Comparison of ENCODE assay signal across 11 mouse cellular contexts in genomic region chr6:61301631-61302030, GRCm38 (mm10).
A peak's percentile ranks its signal among the peaks of the same experiment; 100 is the strongest.
DNase-seq lines count a peak whose midpoint lies in the region; ATAC-seq and TF ChIP-seq lines count a peak whose summit lies in the region.
"Had no signal": no experiment of that assay in that cellular context is flagged by ENCODE, and none has a peak within 500 bp of the region (broad histone marks: within the 10 kb centered on the region; RNA-seq: fewer than 3 reads in every experiment).

No protein-coding gene starts in this region.

- H3K27me3 ChIP-seq in lung, embryonic 14.5 days (ENCODE audit: insufficient read depth, low read length) = no peaks in the 10 kb centered on the region
- H3K27me3 ChIP-seq in Patski = peaks cover 6% of the 10 kb centered on the region
- no peaks in the 10 kb centered on the region for H3K27me3 ChIP-seq in splenic B cell, adult 2 months (ENCODE audit: control insufficient read depth, insufficient read depth, low read length, poor library complexity, severe bottlenecking)
- H3K27me3 ChIP-seq: heart, embryonic 12.5 days; liver, embryonic 13.5 days had no signal

- WGBS in lung, embryonic 14.5 days = 16% methylated on average over 2 of the region's 2 CpGs

- H3K9me3 ChIP-seq in lung, embryonic 14.5 days (ENCODE audit: low read depth, low read length) = no peaks in the 10 kb centered on the region
- H3K9me3 ChIP-seq: forebrain, embryonic 10.5 days; heart, embryonic 12.5 days; liver, embryonic 13.5 days had no signal

- no peak overlapping the region for H3K4me3 ChIP-seq in lung, embryonic 14.5 days (ENCODE audit: low read depth, low read length)
- H3K4me3 ChIP-seq: forebrain, embryonic 10.5 days; heart, embryonic 12.5 days; liver, embryonic 13.5 days had no signal

- H3K36me3 ChIP-seq in lung, embryonic 14.5 days (ENCODE audit: insufficient read depth) = no peaks in the 10 kb centered on the region
- H3K36me3 ChIP-seq in splenic B cell, adult 2 months (ENCODE audit: control insufficient read depth, insufficient read depth, low read length, poor library complexity, severe bottlenecking) = no peaks in the 10 kb centered on the region
- H3K36me3 ChIP-seq: forebrain, embryonic 10.5 days; heart, embryonic 12.5 days; liver, embryonic 13.5 days had no signal

- intact Hi-C loops in heart, postnatal 10 days (cut with DNase I) = loop anchor here (2.0 to 5.0 kb wide), 5 partner anchors 119 to 744 kb away; partner anchors contain the start of gene Ccser1
- intact Hi-C loops in heart, postnatal 25 days (cut with DNase I) = loop anchor here (1.0 to 10.0 kb wide), 4 partner anchors 239 to 744 kb away; no protein-coding TSS in a partner anchor

- H3K9ac ChIP-seq in lung, embryonic 14.5 days = no peak overlapping the region
- H3K9ac ChIP-seq: heart, embryonic 12.5 days; liver, embryonic 13.5 days had no signal

- ATAC-seq in lung, embryonic 14.5 days (ENCODE audit: insufficient read depth) = no peak
- no peak for ATAC-seq in Patski
- ATAC-seq: activated CD4-positive, CD25-positive, alpha-beta regulatory T cell, adult 4 months had no signal

- no peak overlapping the region for H3K4me2 ChIP-seq in lung, embryonic 14.5 days
- H3K4me2 ChIP-seq: heart, embryonic 12.5 days; liver, embryonic 13.5 days had no signal

- CTCF ChIA-PET in Patski (lab: Charles Lee) = no interaction called here

- POLR2A ChIA-PET in Patski (lab: Charles Lee) = no interaction called here

- TF ChIP-seq CTCF in lung, embryonic 14.5 days (IDR thresholded peaks at IDR 0.05; ENCODE audit: low read depth) = peak; percentile 69
- TF ChIP-seq CTCF in Patski (IDR thresholded peaks at IDR 0.05) = peak; percentile 42

- peak; percentile 6 to 13 for DNase-seq in heart, postnatal 10 days
- no peak for DNase-seq in heart, postnatal 25 days (ENCODE audit: low spot score)
- peak; percentile 84 for DNase-seq in lung, embryonic 14.5 days
- DNase-seq in lung, adult 18-20 months = no peak
- DNase-seq in Patski (ENCODE audit: low read depth, low spot score) = no peak
- DNase-seq in splenic B cell, adult 2 months (ENCODE audit: low read depth, low spot score) = peak; percentile 40
- no peak for DNase-seq in layer of hippocampus, postnatal 36 days
- DNase-seq: liver, embryonic 13.5 days had no signal

- H3K4me1 ChIP-seq in lung, embryonic 14.5 days (ENCODE audit: insufficient read depth) = no peaks in the 10 kb centered on the region
- H3K4me1 ChIP-seq: forebrain, embryonic 10.5 days; heart, embryonic 12.5 days; liver, embryonic 13.5 days had no signal

- in situ Hi-C loops in Patski (cut with MboI; ENCODE audit: low pct_unique_long_range_greater_than_20kb) = loop anchor here (5.0 kb wide), 2 partner anchors 239 to 314 kb away; no protein-coding TSS in a partner anchor

- H3K27ac ChIP-seq in lung, embryonic 14.5 days (ENCODE audit: low read depth) = no peak overlapping the region
- H3K27ac ChIP-seq: forebrain, embryonic 10.5 days; liver, embryonic 13.5 days had no signal

Comparison
In these comparisons a context has a peak if more than half of its experiments do, and no peak if none do; other contexts are left out.
1. DNase-seq: peak in heart, postnatal 10 days (2 of 2), lung, embryonic 14.5 days (single experiment) and splenic B cell, adult 2 months (single experiment); none in heart, postnatal 25 days (single experiment), lung, adult 18-20 months (0 of 2), Patski (single experiment) and layer of hippocampus, postnatal 36 days (0 of 2).